Mouse (Mus musculus): Measurements from ENCODE around the gene Gm49322.

DNA sequence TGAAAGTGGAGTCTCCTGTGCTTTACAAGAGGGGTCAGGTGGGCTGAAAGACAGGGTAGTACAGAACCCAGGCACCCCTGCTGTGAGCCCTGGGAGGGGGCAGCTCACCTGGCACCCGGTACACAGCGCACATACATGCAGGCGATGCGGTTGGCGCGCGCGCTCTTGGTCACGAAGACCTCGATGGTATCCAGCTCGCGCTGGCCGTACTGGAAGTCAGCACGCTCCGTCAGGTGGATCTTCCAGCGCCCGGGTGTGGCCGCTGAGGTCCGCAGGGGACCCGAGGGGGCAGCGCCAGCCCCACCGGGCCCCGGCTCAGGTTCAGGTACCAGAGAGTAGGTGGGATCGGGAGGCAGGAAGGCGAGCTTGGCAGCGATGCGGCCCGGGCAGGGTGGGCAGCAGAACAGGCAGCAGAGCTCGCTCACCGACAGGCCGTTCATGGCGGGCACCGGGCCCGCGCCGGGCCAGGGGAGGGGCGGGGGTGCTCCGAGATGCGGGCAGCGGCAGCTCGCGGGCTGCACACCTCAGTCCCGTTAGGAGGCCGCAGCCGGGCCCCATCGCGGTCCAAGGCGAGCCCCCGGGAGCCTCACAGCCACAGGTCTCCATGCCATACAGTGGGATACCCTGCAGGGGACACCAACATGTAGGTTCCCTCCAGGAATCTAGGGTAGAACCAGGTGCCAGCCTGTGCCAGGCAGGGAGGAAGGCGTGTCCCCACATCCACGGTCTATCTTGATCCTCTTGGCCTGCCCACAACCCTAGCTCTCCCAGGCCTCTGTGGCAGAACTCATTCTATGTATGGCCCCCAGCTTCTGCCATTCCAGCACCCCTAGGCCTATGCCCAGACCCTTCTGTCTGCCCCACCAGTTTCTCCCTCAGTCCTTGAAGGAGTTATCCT, 19.2 kb upstream of the Gm49322 start:
- TF ChIP-seq CTCF (IDR thresholded peaks at IDR 0.05; ENCODE audit: insufficient read depth, low read depth, low read length): no peak
- TF ChIP-seq POLR2A (IDR thresholded peaks at IDR 0.05; ENCODE audit: insufficient read depth, low read depth, low read length): no peak

Data from olfactory bulb, adult 2 months (tissue).